Mouse (Mus musculus): ENCODE results near the gene Slc22a23.
A peak's percentile ranks its signal among the peaks of the same experiment; 100 is the strongest.

Slc22a23 gene

DNA sequence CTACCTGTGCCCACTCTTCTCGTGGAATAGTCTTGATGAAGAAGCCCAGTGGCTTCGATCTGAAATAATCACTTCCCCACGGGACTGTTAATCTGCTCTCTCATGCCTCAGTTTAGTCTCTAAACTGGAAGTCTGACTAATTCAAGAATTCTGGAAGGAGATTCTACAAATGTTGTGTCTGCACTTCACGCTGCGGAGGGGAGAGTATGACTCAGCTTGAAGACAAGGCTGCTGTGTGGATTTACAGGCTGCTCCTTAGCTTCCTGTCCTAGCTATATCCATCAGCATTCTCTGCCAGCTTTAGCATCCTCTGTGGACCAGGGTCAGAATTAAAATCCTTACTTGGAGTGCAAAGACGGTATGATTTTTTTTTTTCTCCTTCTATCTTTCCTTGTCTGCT, 112.0 kb downstream of the Slc22a23 start:
- no peak for DNase-seq (ENCODE audit: low spot score)

DNA sequence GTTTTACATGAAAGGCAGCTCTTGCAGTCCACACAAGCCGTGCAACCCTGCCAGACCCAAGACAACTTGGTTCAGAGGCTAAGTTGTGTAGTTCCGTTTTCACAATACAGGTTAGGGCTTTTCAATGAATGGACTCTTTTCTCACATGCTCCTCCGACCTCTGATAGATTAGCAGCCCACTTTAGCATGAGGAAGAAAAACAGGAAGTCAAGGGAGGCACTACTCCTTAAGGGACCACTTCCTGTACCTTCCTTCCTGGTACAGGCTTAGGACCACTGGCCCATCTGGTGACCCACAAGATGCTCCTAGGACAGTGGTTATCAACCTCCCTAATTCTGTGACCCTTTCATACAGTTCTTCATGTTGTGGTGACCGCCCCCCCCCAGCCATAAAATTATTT, 116.1 kb downstream of the Slc22a23 start:
- no peak for DNase-seq (ENCODE audit: low spot score)

DNA sequence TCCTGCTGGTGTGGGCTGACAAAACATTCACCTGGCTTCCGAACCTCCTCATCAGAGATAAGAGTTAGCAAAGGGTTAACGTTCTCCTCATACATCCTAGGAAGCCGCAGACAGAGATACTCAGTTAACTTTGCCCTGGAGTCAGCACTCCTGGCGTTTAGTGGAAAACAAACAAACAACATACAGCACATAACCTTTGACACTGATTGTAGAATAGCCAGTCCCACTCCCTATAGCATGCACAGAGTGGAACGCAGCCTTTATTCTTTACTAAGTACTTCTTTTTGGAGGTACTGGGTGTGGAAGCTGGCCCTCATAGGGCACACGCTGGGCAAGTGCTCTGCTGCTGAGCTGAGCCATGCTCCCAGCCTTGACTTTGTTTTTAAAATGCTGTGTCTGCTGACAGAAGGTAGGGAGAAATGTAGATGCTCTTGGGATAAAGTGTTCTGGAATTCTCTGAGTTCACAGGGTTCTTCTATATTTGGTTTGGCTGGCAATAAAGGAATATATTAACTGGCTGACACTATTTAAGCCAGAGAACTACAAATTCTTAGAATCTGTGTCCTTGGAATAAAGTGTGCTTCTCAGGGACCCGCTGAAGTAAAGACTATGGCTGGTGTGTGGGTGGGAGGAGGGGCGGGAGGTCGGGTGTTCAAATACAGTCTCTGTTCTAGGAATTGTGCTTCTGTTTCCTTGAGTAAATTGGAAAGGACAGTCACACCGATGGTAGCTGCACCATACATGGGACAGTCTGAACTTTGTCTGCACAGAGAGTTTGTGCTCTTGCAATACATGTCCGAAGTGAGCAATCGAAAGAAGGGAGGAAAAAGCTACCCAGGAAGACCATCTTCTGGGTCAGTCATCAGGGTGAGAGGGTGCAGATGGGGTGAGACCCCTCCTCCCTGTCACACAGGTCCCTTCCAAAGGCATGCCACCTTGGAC, 117.0 kb downstream of the Slc22a23 start:
- no peak for DNase-seq (ENCODE audit: low spot score)

- DNase-seq (ENCODE audit: low spot score): no peak
Observed at GRCm38 (mm10) chr13:34226940-34227339, 118.0 kb downstream of the Slc22a23 start.

DNA sequence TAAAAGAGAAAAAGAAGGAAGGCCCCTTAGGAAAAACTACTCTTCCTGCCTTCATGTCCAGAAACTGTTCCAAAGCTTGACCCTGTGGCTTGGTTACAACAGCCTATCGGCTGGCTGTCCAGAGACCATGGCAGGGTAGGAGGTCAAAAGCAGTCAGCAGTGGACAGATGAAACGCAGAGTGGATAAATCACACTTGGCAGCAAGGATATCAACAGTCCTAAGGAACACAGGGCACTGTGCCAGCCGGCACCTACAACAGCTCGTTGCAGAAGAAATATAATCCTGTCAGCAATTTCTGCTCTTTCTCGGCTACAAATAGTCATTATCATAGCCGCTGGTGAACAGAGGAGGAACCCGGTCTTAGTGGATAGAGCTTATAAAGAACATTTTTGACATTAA, 122.0 kb downstream of the Slc22a23 start:
- no peak for DNase-seq (ENCODE audit: low spot score)

- no peak for DNase-seq (ENCODE audit: low spot score)
Observed at GRCm38 (mm10) chr13:34219728-34220127, 125.3 kb downstream of the Slc22a23 start.

DNA sequence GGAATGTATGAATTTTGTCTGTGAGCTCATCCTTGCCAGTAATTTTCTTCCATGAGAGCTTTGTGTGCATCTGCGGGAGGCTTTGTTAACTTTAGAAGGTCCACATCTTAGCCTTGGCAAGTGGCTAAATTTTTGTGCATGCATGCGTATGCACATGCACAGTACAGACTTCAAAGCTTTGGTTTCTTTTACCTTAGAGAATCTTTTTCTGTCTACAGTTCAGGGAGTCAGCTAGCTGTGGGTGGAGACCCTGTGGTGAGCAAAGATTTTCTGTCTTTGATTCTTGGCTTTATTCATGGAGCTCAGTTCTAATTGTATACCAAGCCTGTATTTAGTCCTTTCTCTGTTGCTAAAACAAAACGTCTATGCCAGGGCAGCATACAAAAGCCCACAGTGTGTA, 126.2 kb downstream of the Slc22a23 start:
- DNase-seq (ENCODE audit: low spot score): no peak

GRCm38 (mm10) chr13:34214855-34215254, 130.1 kb downstream of the Slc22a23 start:
- no peak for DNase-seq (ENCODE audit: low spot score)

DNA sequence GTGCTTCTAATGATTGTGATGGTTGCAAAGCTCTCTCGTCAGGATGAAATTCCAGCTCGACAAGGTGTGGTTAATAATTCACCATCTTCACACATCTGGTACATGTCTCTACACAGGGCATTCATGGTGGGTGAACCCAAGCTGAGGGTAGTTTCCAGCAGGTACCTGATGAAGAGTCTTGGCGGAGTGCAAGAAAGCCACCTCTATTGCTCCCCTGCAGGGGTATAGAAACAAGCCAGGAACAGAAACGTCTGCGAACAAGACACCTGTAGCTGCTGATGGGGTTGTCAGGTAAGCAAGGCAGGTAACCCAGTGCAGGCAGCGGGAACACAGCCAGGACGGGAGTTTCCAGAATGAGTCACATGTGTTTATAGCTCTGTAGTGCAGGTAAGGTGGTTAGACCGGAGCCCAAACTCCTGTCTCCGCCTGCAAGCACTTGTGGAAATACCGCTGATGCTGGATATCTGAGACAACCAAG, 132.2 kb downstream of the Slc22a23 start:
- no peak for DNase-seq (ENCODE audit: low spot score)

- no peak for DNase-seq (ENCODE audit: low spot score)
Observed at GRCm38 (mm10) chr13:34211261-34211775, 133.7 kb downstream of the Slc22a23 start.

GRCm38 (mm10) chr13:34207714-34208470, 137.1 kb downstream of the Slc22a23 start:
- no peak for DNase-seq (ENCODE audit: low spot score)

- no peak for DNase-seq (ENCODE audit: low spot score)
Observed at GRCm38 (mm10) chr13:34205216-34205615, 139.8 kb downstream of the Slc22a23 start.

GRCm38 (mm10) chr13:34195676-34196075, 149.3 kb downstream of the Slc22a23 start:
- no peak for DNase-seq (ENCODE audit: low spot score)

GRCm38 (mm10) chr13:34193384-34193783, 151.6 kb downstream of the Slc22a23 start:
- no peak for DNase-seq (ENCODE audit: low spot score)

- DNase-seq (ENCODE audit: low spot score): peak; percentile 7
Observed at GRCm38 (mm10) chr13:34192414-34193191, 152.4 kb downstream of the Slc22a23 start.

- peak; percentile 26 for DNase-seq (ENCODE audit: low spot score)
Observed at GRCm38 (mm10) chr13:34187571-34187970, 157.4 kb downstream of the Slc22a23 start.

- DNase-seq (ENCODE audit: low spot score): no peak
Observed at GRCm38 (mm10) chr13:34185371-34185770, 159.6 kb downstream of the Slc22a23 start.

GRCm38 (mm10) chr13:34181624-34182023, 163.4 kb downstream of the Slc22a23 start:
- DNase-seq (ENCODE audit: low spot score): no peak

DNA sequence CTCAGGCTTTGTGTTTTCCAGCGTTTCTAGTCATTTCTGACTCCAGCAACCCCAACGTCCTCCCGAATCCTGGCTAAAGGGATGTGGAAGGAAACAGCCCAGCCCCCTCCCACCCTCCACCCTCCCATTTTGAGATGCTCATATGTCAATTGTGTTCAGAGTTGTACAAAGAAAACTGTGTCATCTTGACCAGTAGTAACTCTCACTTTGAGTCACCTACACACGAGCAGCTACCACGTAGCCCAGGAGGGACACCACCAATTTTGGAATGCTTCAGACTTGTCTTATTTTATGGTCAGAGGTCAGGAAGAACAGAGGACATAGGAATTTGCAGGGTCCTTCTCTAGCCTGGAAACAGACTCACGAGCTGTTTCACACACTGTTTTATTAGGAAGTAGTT, 171.0 kb downstream of the Slc22a23 start:
- DNase-seq (ENCODE audit: low spot score): no peak

DNA sequence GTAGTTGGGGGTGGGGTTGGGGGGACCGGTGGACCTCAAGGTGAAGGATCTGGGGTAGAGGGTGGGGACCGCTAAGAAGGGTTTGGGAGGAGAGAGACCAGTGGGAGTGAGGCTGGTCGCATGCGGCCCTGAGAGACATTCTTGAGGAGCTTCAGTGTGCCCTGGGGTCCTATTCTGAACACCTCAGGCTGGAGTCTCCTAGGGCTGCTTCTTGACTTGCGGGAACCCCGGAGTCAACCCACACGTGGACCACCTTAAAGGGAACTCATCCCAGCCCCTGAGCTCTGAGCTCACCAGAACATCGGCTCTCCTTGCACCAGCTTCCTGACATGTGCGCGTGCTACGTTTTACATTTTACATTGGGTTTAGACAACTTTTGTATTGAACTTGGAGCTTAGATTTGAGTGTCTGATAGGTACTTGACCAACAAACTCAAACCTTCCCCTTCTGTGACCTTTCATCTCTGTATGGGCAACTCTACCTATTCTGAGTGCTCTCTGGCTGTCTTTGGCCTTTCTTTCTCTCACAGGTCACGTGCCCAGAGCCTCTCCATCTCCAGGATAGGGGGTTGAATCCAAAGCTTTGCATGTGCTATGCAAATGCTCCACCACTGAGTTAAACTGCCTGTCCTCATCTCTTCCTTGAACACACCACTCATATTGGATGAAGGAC, 181.5 kb downstream of the Slc22a23 start:
- DNase-seq (ENCODE audit: low spot score): no peak

All from testis, postnatal 14 days (tissue).